Mouse (Mus musculus): ENCODE data around the gene Micu1. TPM values are rescaled to one million over a fixed set of nuclear protein-coding genes. Genes with fewer than 3 reads are reported as not detected.

The Micu1 gene
- polyA plus RNA-seq, 1 experiment from 2014 or later = 56.2 TPM

- no peak overlapping the region; the same call in 1 of the 2 replicates for H3K9ac ChIP-seq (ENCODE audit: low read length)
- DNase-seq (ENCODE audit: low spot score) = no peak
Measured at GRCm38 (mm10) chr10:59880837-59881236, 178.6 kb downstream of the Micu1 start.

DNA sequence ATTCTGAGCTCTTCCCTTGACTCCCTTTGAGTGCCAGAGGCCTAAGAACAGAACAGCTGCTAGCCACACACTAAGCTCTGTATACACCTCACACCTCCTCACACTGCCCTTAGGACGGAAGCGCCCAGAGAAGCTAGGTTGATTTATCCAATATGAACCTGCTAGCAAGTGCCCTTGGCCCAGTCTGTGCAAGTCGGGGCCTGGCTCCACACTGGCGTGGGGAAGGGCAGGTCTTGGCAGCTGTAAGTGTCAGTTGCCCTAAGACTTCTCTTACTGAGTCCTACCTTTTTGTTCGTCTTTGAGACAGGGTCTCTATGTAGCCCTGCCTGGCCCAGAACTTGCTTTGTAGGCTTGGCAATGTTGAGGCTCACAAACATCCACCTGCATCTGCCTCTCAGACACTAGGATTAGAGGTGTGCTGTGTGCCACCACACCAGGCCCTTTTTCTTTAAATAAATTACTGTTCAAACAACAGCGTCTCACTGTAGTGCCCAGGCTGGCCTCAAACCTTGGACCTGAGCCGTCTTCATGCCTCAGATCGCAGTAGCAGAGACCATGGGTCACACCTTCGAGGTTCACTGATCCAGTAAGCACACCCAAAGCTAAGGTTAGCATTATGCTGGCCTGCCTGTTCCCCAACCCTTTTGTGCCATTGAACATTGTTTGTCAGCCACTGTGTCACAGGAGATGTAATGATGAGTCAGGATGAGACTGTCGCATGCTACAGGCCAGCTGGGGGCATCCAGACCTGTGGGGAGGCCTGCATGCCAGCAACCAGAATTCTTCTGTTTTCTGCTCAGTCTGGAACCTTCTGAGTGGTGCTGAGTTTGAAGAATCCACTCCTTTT lies 182.3 kb downstream of the Micu1 start:
- Histone ChIP-seq H3K9ac (ENCODE audit: low read length) (no peak overlapping the region), H3K4me2 (replicated peaks; ENCODE audit: low read depth) (no peak overlapping the region), H3K9me3 (ENCODE audit: control insufficient read depth, low read length) (no peaks in the 10 kb centered on the region), H3K27ac (replicated peaks) (0 out of 2 replicates have a peak overlapping the region, but pooled peaks have one; percentile 18), H3K36me3 (ENCODE audit: control insufficient read depth, insufficient read depth, low read length) (no peaks in the 10 kb centered on the region), H3K27me3 (ENCODE audit: control insufficient read depth, insufficient read depth, low read length) (no peaks in the 10 kb centered on the region), H3K4me3 (ENCODE audit: low read depth, low read length) (no peak overlapping the region), H3K4me1 (replicated peaks; ENCODE audit: control insufficient read depth, insufficient read depth) (peaks cover 3% of the 10 kb centered on the region; the same call in 1 of the 2 replicates)
- TF ChIP-seq CTCF (IDR thresholded peaks at IDR 0.05; ENCODE audit: low read depth) = no peak
- no peak for TF ChIP-seq EP300 (optimal IDR thresholded peaks at IDR 0.05)
- 74% methylated on average over 10 of the region's 10 CpGs for WGBS
- no peak for ATAC-seq (ENCODE audit: low FRiP score, low TSS enrichment)
- no peak for DNase-seq (ENCODE audit: low spot score)

More at GRCm38 (mm10) chr10:59880837-59881236, 178.6 kb downstream of the Micu1 start:
- no peak for ATAC-seq (ENCODE audit: low FRiP score, low TSS enrichment)
- 74% methylated on average over 7 of the region's 7 CpGs for WGBS
- H3K4me1 ChIP-seq (replicated peaks; ENCODE audit: control insufficient read depth, insufficient read depth) = peaks cover 3% of the 10 kb centered on the region; the same call in 1 of the 2 replicates
- TF ChIP-seq EP300 (optimal IDR thresholded peaks at IDR 0.05) (no peak), CTCF (IDR thresholded peaks at IDR 0.05; ENCODE audit: low read depth) (no peak)
- H3K4me3 ChIP-seq (ENCODE audit: low read depth, low read length) = peak overlapping the region; percentile 96
- no peaks in the 10 kb centered on the region for H3K9me3 ChIP-seq (ENCODE audit: control insufficient read depth, low read length)
- peak overlapping the region; percentile 80 for H3K4me2 ChIP-seq (replicated peaks; ENCODE audit: low read depth)
- no peaks in the 10 kb centered on the region for H3K27me3 ChIP-seq (ENCODE audit: control insufficient read depth, insufficient read depth, low read length)
- peak overlapping the region; percentile 100; the same call in 1 of the 2 replicates for H3K27ac ChIP-seq (replicated peaks)
- no peaks in the 10 kb centered on the region for H3K36me3 ChIP-seq (ENCODE audit: control insufficient read depth, insufficient read depth, low read length)

DNA sequence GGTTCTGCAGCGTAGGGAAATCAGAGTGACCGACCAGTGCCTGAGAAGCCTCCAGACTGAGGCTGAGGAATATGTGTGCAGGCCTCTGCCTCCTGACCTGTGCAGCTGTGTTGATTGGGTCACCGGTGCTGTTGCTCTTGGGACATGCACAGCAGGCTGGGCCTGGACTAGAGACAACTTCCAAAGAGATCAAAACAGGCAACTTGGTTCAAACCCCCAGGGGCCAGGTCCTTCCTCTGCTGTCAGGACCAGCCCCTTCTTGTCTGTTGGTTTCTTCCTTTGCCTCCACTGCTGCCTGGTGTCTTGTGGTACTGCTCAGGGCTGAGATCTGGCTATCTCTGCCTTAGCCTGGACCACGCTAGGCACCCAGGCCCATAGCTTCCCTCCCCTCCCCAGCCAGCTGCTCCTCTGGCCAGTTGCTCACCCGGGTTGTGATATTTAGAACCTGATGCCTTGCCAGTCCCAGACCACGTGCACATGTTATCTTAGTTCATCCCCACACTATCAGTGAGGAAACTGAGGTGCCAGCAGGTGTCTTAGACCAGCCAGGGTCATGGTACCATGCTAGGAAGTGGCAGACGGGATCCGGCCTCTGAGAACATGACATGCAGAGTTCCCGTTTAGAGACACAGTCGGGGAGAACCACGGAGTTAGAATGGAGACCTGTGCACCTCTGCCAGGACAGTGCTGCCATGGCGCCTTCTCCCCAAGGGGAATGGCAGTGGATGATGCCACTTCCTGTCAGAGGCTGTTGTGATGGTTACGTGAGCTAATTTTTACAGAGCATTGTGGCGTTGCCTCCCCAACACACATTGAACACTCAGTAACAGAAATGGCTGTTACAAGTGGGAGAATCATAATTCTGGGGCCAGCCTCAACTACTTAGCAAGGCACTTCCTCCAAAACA lies 183.2 kb downstream of the Micu1 start:
- Histone ChIP-seq H3K4me2 (replicated peaks; ENCODE audit: low read depth) (no peak overlapping the region), H3K36me3 (ENCODE audit: control insufficient read depth, insufficient read depth, low read length) (no peaks in the 10 kb centered on the region), H3K9me3 (ENCODE audit: control insufficient read depth, low read length) (no peaks in the 10 kb centered on the region), H3K9ac (ENCODE audit: low read length) (no peak overlapping the region), H3K4me3 (ENCODE audit: low read depth, low read length) (no peak overlapping the region), H3K4me1 (replicated peaks; ENCODE audit: control insufficient read depth, insufficient read depth) (peaks cover 3% of the 10 kb centered on the region; the same call in 1 of the 2 replicates), H3K27me3 (ENCODE audit: control insufficient read depth, insufficient read depth, low read length) (no peaks in the 10 kb centered on the region), H3K27ac (replicated peaks) (no peak overlapping the region)
- no peak for DNase-seq (ENCODE audit: low spot score)
- ATAC-seq (ENCODE audit: low FRiP score, low TSS enrichment) = no peak
- WGBS = 87% methylated on average over 14 of the region's 14 CpGs
- TF ChIP-seq EP300 (optimal IDR thresholded peaks at IDR 0.05) = no peak
- no peak for TF ChIP-seq CTCF (IDR thresholded peaks at IDR 0.05; ENCODE audit: low read depth)

- no peaks in the 10 kb centered on the region for H3K27me3 ChIP-seq (ENCODE audit: control insufficient read depth, insufficient read depth, low read length)
- ATAC-seq (ENCODE audit: low FRiP score, low TSS enrichment) = no peak
- 85% methylated on average over 1 of the region's 1 CpGs for WGBS
- H3K9ac ChIP-seq (ENCODE audit: low read length) = no peak overlapping the region
- H3K9me3 ChIP-seq (ENCODE audit: control insufficient read depth, low read length) = no peaks in the 10 kb centered on the region
- no peak overlapping the region for H3K27ac ChIP-seq (replicated peaks)
- peaks cover under 1% of the 10 kb centered on the region; the same call in 1 of the 2 replicates for H3K4me1 ChIP-seq (replicated peaks; ENCODE audit: control insufficient read depth, insufficient read depth)
- no peak overlapping the region for H3K4me3 ChIP-seq (ENCODE audit: low read depth, low read length)
- no peak overlapping the region for H3K4me2 ChIP-seq (replicated peaks; ENCODE audit: low read depth)
- TF ChIP-seq EP300 (optimal IDR thresholded peaks at IDR 0.05) (no peak), CTCF (IDR thresholded peaks at IDR 0.05; ENCODE audit: low read depth) (no peak)
- no peak for DNase-seq (ENCODE audit: low spot score)
- no peaks in the 10 kb centered on the region for H3K36me3 ChIP-seq (ENCODE audit: control insufficient read depth, insufficient read depth, low read length)
Measured at GRCm38 (mm10) chr10:59886081-59886466, 183.8 kb downstream of the Micu1 start.

- WGBS = 83% methylated on average over 5 of the region's 5 CpGs
- no peak overlapping the region for H3K4me2 ChIP-seq (replicated peaks; ENCODE audit: low read depth)
- no peak overlapping the region for H3K27ac ChIP-seq (replicated peaks)
- no peaks in the 10 kb centered on the region for H3K9me3 ChIP-seq (ENCODE audit: control insufficient read depth, low read length)
- H3K27me3 ChIP-seq (ENCODE audit: control insufficient read depth, insufficient read depth, low read length) = no peaks in the 10 kb centered on the region
- TF ChIP-seq EP300 (optimal IDR thresholded peaks at IDR 0.05) (no peak), CTCF (IDR thresholded peaks at IDR 0.05; ENCODE audit: low read depth) (no peak)
- H3K36me3 ChIP-seq (ENCODE audit: control insufficient read depth, insufficient read depth, low read length) = no peaks in the 10 kb centered on the region; the same call in 1 of the 2 replicates
- no peaks in the 10 kb centered on the region for H3K4me1 ChIP-seq (replicated peaks; ENCODE audit: control insufficient read depth, insufficient read depth)
- no peak overlapping the region for H3K9ac ChIP-seq (ENCODE audit: low read length)
- ATAC-seq (ENCODE audit: low FRiP score, low TSS enrichment) = no peak
- DNase-seq (ENCODE audit: low spot score) = no peak
- no peak overlapping the region for H3K4me3 ChIP-seq (ENCODE audit: low read depth, low read length)
Measured at GRCm38 (mm10) chr10:59887432-59887831, 185.2 kb downstream of the Micu1 start.

Measured in stomach, postnatal 0 days (tissue).